Mouse (Mus musculus) frontal cortex, postnatal 14 days (tissue): ENCODE data around the gene Mcrip2.

Experiments
- DNase-seq, 2 experiments: peaks; one replicate each; pipeline ENCODE4 v3.0.0; 2022; ENCODE audit warnings: low spot score in 2 of 2

Gene Mcrip2

GRCm38 (mm10) chr17:25865288-25865687, 3.3 kb downstream of the Mcrip2 start:
- no peak for DNase-seq

- DNase-seq, result no peak
Observed at GRCm38 (mm10) chr17:25864311-25864710, 4.3 kb downstream of the Mcrip2 start.

- no peak for DNase-seq
Observed at GRCm38 (mm10) chr17:25863681-25864080, 4.9 kb downstream of the Mcrip2 start.

GRCm38 (mm10) chr17:25861704-25862612, 6.6 kb downstream of the Mcrip2 start:
- no peak for DNase-seq

- DNase-seq, result peak; percentile 88 to 90
Observed at GRCm38 (mm10) chr17:25860832-25861703, 7.5 kb downstream of the Mcrip2 start, which contains the start of gene Wdr90. Gene Wdr90, minus strand, starts transcription at chr17:25861501.

GRCm38 (mm10) chr17:25860229-25860628, 8.3 kb downstream of the Mcrip2 start:
- DNase-seq, result no peak

- DNase-seq, result peak; percentile 89 to 90
Observed at GRCm38 (mm10) chr17:25844396-25844901, 24.1 kb downstream of the Mcrip2 start, which contains the start of gene Rhot2. Gene Rhot2, minus strand, starts transcription at chr17:25844851.

- DNase-seq, result no peak
Observed at GRCm38 (mm10) chr17:25843636-25844395, 24.7 kb downstream of the Mcrip2 start.

GRCm38 (mm10) chr17:25843122-25843521, 25.4 kb downstream of the Mcrip2 start:
- no peak for DNase-seq

- DNase-seq, result no peak
Observed at GRCm38 (mm10) chr17:25842509-25842908, 26.1 kb downstream of the Mcrip2 start.

GRCm38 (mm10) chr17:25841117-25841880, 27.3 kb downstream of the Mcrip2 start, which contains the start of gene Gm20683:
Gene Gm20683, minus strand, starts transcription at chr17:25841763.
- DNase-seq, result no peak

GRCm38 (mm10) chr17:25840519-25840918, 28.0 kb downstream of the Mcrip2 start:
- no peak for DNase-seq

GRCm38 (mm10) chr17:25839455-25840235, 28.9 kb downstream of the Mcrip2 start:
- DNase-seq, result no peak

GRCm38 (mm10) chr17:25838904-25839303, 29.7 kb downstream of the Mcrip2 start:
- DNase-seq, result no peak

- DNase-seq, result no peak
Observed at GRCm38 (mm10) chr17:25837533-25837932, 31.0 kb downstream of the Mcrip2 start.

GRCm38 (mm10) chr17:25837076-25837410, 31.5 kb downstream of the Mcrip2 start, which contains the start of gene Rhbdl1:
Gene Rhbdl1, minus strand, starts transcription at chr17:25837295.
- peak; percentile 78 to 80 for DNase-seq

GRCm38 (mm10) chr17:25836397-25837075, 32.0 kb downstream of the Mcrip2 start:
- peak; percentile 44 for DNase-seq

- DNase-seq, result peak in 1 of 2 experiments; percentile 31
Observed at GRCm38 (mm10) chr17:25835816-25836215, 32.7 kb downstream of the Mcrip2 start.

- DNase-seq, result peak in 1 of 2 experiments; percentile 24
Observed at GRCm38 (mm10) chr17:25835301-25835700, 33.3 kb downstream of the Mcrip2 start.
